Mouse (Mus musculus) hindbrain, embryonic 14.5 days (tissue): Measurements from ENCODE around the gene Comp. TPM values are rescaled to one million over a fixed set of nuclear protein-coding genes. Genes with fewer than 3 reads are reported as not detected.

ENCODE experiments used
- ATAC-seq: fragments of 200-750 bp; cut with Nextera tagmentation; 2 replicates; pipeline ENCODE4 v1.8.0; 2017; ENCODE audit warnings: moderate number of reproducible peaks, mild to moderate bottlenecking, moderate TSS enrichment, moderate library complexity; ENCODE audit not compliant: low FRiP score
- DNase-seq: peaks from one replicate; pipeline ENCODE4 v3.0.0-alpha.2; 2015; ENCODE audit warnings: low spot score
- H3K27ac ChIP-seq: fragments of 300-500 bp; sonication (generic); 2 replicates; pipeline ENCODE4 v1.5.1; 2014; ENCODE audit warnings: mild to moderate bottlenecking, moderate library complexity
- H3K27me3 ChIP-seq: fragments of 300-500 bp; sonication (generic); 2 replicates; pipeline ENCODE4 v1.6.1; 2014; ENCODE audit warnings: mild to moderate bottlenecking, low read length, mixed read lengths; ENCODE audit not compliant: control insufficient read depth, insufficient read depth
- H3K36me3 ChIP-seq: fragments of 300-500 bp; sonication (generic); replicated peaks from 2 replicates; pipeline ENCODE4 v1.6.1; 2014; ENCODE audit not compliant: control insufficient read depth, insufficient read depth
- H3K4me1 ChIP-seq: fragments of 300-500 bp; sonication (generic); replicated peaks from 2 replicates; pipeline ENCODE4 v1.6.1; 2014; ENCODE audit warnings: antibody characterized with exemption, low read length, mixed read lengths; ENCODE audit not compliant: control insufficient read depth, insufficient read depth
- H3K4me2 ChIP-seq: fragments of 300-500 bp; sonication (generic); replicated peaks from 2 replicates; pipeline ENCODE4 v1.6.1; 2014; ENCODE audit warnings: mild to moderate bottlenecking, moderate library complexity
- H3K4me3 ChIP-seq: fragments of 300-500 bp; sonication (generic); replicated peaks from 2 replicates; pipeline ENCODE4 v1.5.1; 2014; ENCODE audit warnings: mild to moderate bottlenecking, low read length
- H3K9ac ChIP-seq: fragments of 300-500 bp; sonication (generic); 2 replicates; pipeline ENCODE4 v1.6.1; 2014
- H3K9me3 ChIP-seq: fragments of 300-500 bp; sonication (generic); 2 replicates; pipeline ENCODE4 v1.6.1; 2016; ENCODE audit warnings: low read length; ENCODE audit not compliant: control insufficient read depth
- WGBS: fragments of 180-500 bp; shearing (Covaris S2); extraction: QIAGEN DNeasy Blood & Tissue Kit; methylation state at CpG from one replicate; pipeline ENCODE4 v1.1.7; 2014; 5-methylcytosine and 5-hydroxymethylcytosine counted together
- polyA plus RNA-seq: library from polyadenylated mRNA; unstranded; fragments of >200 nt; fragmentation: Nextera tagmentation; extraction: Ambion mirVana; gene quantifications from 2 replicates; pipeline ENCODE4 v1.2.1, GENCODE M21; 2014

The Comp gene
- polyA plus RNA-seq, 1 experiment from 2014 or later: 0.27 TPM

- WGBS: 90% methylated on average over 12 of the region's 12 CpGs
- Histone ChIP-seq H3K4me2 (no peak overlapping the region), H3K27ac (no peak overlapping the region), H3K4me1 (no peaks in the 10 kb centered on the region), H3K27me3 (peaks cover 45% of the 10 kb centered on the region), H3K4me3 (no peak overlapping the region), H3K9me3 (no peaks in the 10 kb centered on the region), H3K9ac (no peak overlapping the region), H3K36me3 (peaks cover 15% of the 10 kb centered on the region; the same call in 1 of the 2 replicates)
- ATAC-seq: no peak
- DNase-seq: no peak
These were observed 6.7 kb downstream of the Comp start for GRCm38 (mm10) chr8:70380069-70380468.

DNA sequence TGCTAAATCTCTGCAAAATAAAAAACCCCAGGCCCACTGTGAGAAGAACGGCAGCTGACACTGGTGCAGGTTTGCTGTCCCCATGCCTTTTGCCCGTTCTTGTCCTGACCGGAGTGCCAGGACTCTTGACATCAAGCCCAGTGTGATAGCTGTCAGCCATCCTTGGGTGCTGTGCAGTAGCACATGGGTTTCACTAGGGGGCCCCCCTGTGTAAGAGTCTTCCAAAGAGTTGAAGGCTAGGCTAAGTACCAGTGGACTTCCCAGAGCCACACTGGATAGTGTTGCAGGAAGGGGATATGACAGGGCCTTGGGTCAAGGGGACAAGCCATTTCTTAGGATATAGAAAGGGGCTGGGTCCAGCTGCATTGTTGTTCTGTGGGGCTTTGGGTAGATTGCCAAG, 9.9 kb downstream of the Comp start:
- H3K27ac ChIP-seq: no peak overlapping the region
- H3K9ac ChIP-seq: no peak overlapping the region
- H3K4me1 ChIP-seq: no peaks in the 10 kb centered on the region
- no peak overlapping the region for H3K4me2 ChIP-seq
- H3K9me3 ChIP-seq: no peaks in the 10 kb centered on the region
- DNase-seq (peak; percentile 72), ATAC-seq (peak; percentile 72; the same call in 1 of the 2 replicates)
- 60% methylated on average over 3 of the region's 3 CpGs for WGBS
- H3K4me3 ChIP-seq: no peak overlapping the region
- H3K36me3 ChIP-seq: peaks cover 45% of the 10 kb centered on the region
- peaks cover 13% of the 10 kb centered on the region for H3K27me3 ChIP-seq

- H3K9ac ChIP-seq: no peak overlapping the region
- no peak overlapping the region for H3K4me2 ChIP-seq
- peaks cover 68% of the 10 kb centered on the region for H3K36me3 ChIP-seq
- H3K4me1 ChIP-seq: no peaks in the 10 kb centered on the region
- H3K27ac ChIP-seq: no peak overlapping the region
- DNase-seq: no peak
- no peak for ATAC-seq
- H3K27me3 ChIP-seq: no peaks in the 10 kb centered on the region
- whole genome bisulfite sequencing: 100% methylated on average over 2 of the region's 2 CpGs
- no peaks in the 10 kb centered on the region for H3K9me3 ChIP-seq
- H3K4me3 ChIP-seq: no peak overlapping the region
These were observed 16.3 kb downstream of the Comp start for GRCm38 (mm10) chr8:70389678-70390077.

DNA sequence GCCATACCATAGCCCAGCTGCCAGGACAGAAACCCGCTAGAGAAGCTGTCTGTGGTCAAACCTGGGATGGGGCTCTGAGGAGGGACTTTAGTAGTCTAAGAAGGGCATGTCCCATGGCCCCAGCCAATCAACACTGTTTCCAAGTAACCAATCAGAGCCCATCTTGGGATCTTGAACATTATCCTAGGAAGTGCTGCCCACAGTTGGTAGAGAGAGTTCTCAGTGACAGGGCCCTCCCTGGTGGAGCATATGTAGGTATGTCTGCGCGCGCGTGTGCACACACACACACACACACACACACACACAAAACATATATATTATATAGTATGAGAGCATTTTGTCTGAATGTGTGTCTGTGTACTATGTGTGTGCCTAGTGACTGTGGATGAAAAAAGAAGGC, 19.7 kb downstream of the Comp start:
- Histone ChIP-seq H3K27me3 (no peaks in the 10 kb centered on the region), H3K4me1 (no peaks in the 10 kb centered on the region), H3K36me3 (peaks cover 46% of the 10 kb centered on the region), H3K4me2 (no peak overlapping the region), H3K9me3 (no peaks in the 10 kb centered on the region), H3K4me3 (no peak overlapping the region), H3K9ac (no peak overlapping the region), H3K27ac (no peak overlapping the region)
- 81% methylated on average over 5 of the region's 5 CpGs for WGBS
- no peak for DNase-seq
- ATAC-seq: no peak

DNA sequence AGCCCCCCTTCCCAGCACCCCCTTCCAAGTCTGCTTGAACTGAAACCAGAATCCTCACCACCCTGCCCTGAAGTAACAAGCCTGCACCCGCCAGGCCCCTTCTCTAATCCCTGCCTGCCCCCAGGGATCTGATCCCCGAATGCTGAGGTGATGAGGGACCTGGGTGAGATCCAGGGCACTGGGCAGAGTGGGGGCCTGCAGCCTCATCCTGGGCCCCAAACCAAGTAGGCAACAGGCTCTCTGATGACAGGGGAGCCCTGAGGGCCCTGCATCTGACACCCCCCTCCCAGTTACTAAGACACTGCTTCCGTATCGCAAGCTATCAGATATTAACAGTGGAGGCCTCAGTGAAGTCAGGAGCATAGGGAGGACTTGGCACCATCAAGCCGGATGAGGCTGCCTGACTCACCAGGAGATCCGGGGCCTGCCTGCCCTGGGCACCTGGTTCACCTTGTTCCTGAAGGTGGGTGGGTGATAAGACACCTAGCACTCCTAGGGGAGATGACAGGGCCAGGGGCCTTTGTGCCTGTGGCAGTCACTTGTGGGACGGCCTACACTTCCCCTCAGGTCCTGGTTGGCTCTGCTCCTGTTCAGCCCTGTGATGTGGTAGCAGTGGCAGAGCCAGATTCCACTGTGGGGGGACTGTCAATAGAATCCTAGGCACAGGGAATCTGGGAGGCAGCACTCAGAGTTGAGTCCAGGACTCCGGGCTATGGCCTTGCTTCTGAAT, 21.1 kb downstream of the Comp start:
- Histone ChIP-seq H3K36me3 (peaks cover 44% of the 10 kb centered on the region), H3K27ac (no peak overlapping the region), H3K9ac (no peak overlapping the region), H3K4me3 (no peak overlapping the region), H3K4me1 (no peaks in the 10 kb centered on the region), H3K9me3 (no peaks in the 10 kb centered on the region), H3K27me3 (no peaks in the 10 kb centered on the region), H3K4me2 (no peak overlapping the region)
- DNase-seq: no peak
- ATAC-seq: no peak
- WGBS: 87% methylated on average over 8 of the region's 8 CpGs

DNA sequence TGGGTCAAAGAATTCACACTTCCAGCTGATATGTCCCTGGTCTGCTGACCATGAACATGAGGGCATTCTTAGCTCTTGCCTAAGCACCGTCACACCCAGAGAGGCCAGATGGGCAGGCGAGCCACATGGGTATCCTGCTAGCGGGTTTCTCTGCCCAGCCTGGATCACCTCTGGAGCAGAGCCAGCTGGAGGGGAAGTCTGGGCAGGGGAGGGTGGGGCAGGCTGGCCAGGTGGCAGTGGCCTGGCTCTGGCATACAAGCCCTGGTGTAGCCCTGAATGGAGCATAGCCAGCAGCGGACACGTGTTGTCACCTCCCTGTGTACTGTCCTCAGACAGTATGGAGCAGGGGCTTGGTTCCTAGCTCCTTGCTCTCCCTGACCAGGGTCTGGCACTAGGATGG, 22.3 kb downstream of the Comp start:
- H3K27ac ChIP-seq: no peak overlapping the region
- no peaks in the 10 kb centered on the region for H3K4me1 ChIP-seq
- peak; percentile 28; the same call in 1 of the 2 replicates for ATAC-seq
- H3K4me2 ChIP-seq: no peak overlapping the region
- H3K27me3 ChIP-seq: no peaks in the 10 kb centered on the region
- H3K9me3 ChIP-seq: no peaks in the 10 kb centered on the region
- no peak overlapping the region for H3K9ac ChIP-seq
- H3K36me3 ChIP-seq: peaks cover 43% of the 10 kb centered on the region
- H3K4me3 ChIP-seq: no peak overlapping the region
- no peak for DNase-seq
- 76% methylated on average over 5 of the region's 5 CpGs for WGBS

GRCm38 (mm10) chr8:70396184-70396583, 22.8 kb downstream of the Comp start:
- Histone ChIP-seq H3K9me3 (no peaks in the 10 kb centered on the region), H3K36me3 (peaks cover 37% of the 10 kb centered on the region), H3K4me2 (no peak overlapping the region), H3K27me3 (no peaks in the 10 kb centered on the region), H3K4me3 (no peak overlapping the region), H3K9ac (no peak overlapping the region), H3K4me1 (no peaks in the 10 kb centered on the region), H3K27ac (no peak overlapping the region)
- DNase-seq (no peak), ATAC-seq (no peak)
- 79% methylated on average over 5 of the region's 5 CpGs for WGBS

- Histone ChIP-seq H3K4me2 (no peak overlapping the region), H3K9me3 (no peaks in the 10 kb centered on the region), H3K9ac (no peak overlapping the region), H3K4me3 (no peak overlapping the region), H3K27me3 (no peaks in the 10 kb centered on the region), H3K27ac (no peak overlapping the region; the same call in 1 of the 2 replicates), H3K36me3 (peaks cover 23% of the 10 kb centered on the region), H3K4me1 (no peaks in the 10 kb centered on the region)
- WGBS: 89% methylated on average over 16 of the region's 16 CpGs
- DNase-seq: no peak
- no peak for ATAC-seq
These were observed 24.5 kb downstream of the Comp start for GRCm38 (mm10) chr8:70397611-70398563.

- ATAC-seq: no peak
- no peak overlapping the region for H3K9ac ChIP-seq
These were observed 30.9 kb downstream of the Comp start for GRCm38 (mm10) chr8:70404212-70404611.

More at GRCm38 (mm10) chr8:70404212-70404611, 30.9 kb downstream of the Comp start:
- no peak for DNase-seq
- Histone ChIP-seq H3K36me3 (peaks cover 19% of the 10 kb centered on the region; the same call in 1 of the 2 replicates), H3K9me3 (no peaks in the 10 kb centered on the region), H3K27ac (no peak overlapping the region), H3K4me2 (no peak overlapping the region), H3K4me3 (no peak overlapping the region), H3K4me1 (peaks cover 15% of the 10 kb centered on the region), H3K27me3 (no peaks in the 10 kb centered on the region)
- 92% methylated on average over 3 of the region's 3 CpGs for WGBS
